Mouse (Mus musculus) heart, embryonic 14.5 days (tissue): ENCODE data around the gene Arvcf. TPM values are rescaled to one million over a fixed set of nuclear protein-coding genes. Genes with fewer than 3 reads are reported as not detected.

Source experiments
- ATAC-seq: fragments of 200-750 bp; cut with Nextera tagmentation; 2 replicates; pipeline ENCODE4 v1.8.0; 2017; ENCODE audit warnings: low read depth, moderate TSS enrichment; ENCODE audit not compliant: insufficient number of reproducible peaks, insufficient read depth, low FRiP score
- H3K27ac ChIP-seq, 2 experiments: fragments of 200-500 bp in 1 of 2; fragments of 300-500 bp in 1 of 2; sonication (generic) in 1 of 2; replicated peaks in 1 of 2; 2 replicates each; pipeline ENCODE4 v1.5.1; 2012 to 2014; ENCODE audit warnings: low read depth in 2 of 2, low read length in 2 of 2, control low read depth in 1 of 2, mild to moderate bottlenecking in 1 of 2, mixed read lengths in 1 of 2; ENCODE audit not compliant: control insufficient read depth in 1 of 2, insufficient read depth in 1 of 2
- H3K27me3 ChIP-seq: fragments of 300-500 bp; sonication (generic); 2 replicates; pipeline ENCODE4 v1.6.1; 2014; ENCODE audit warnings: mild to moderate bottlenecking, low read length, control low read depth; ENCODE audit not compliant: control insufficient read depth, insufficient read depth
- H3K36me3 ChIP-seq: fragments of 300-500 bp; sonication (generic); 2 replicates; pipeline ENCODE4 v1.6.1; 2014; ENCODE audit warnings: mild to moderate bottlenecking, control low read depth, low read length, mixed read lengths; ENCODE audit not compliant: control insufficient read depth, insufficient read depth
- H3K4me1 ChIP-seq, 2 experiments: fragments of 200-500 bp in 1 of 2; fragments of 300-500 bp in 1 of 2; sonication (generic) in 1 of 2; 2 replicates each; pipeline ENCODE4 v1.6.1; 2012 to 2014; ENCODE audit warnings: low read length in 2 of 2, control low read depth in 1 of 2, mixed read lengths in 1 of 2; ENCODE audit not compliant: control insufficient read depth in 2 of 2, insufficient read depth in 2 of 2
- H3K4me2 ChIP-seq: fragments of 300-500 bp; sonication (generic); 2 replicates; pipeline ENCODE4 v1.6.1; 2014; ENCODE audit warnings: mild to moderate bottlenecking, low read length
- H3K4me3 ChIP-seq, 2 experiments: fragments of 200-500 bp in 1 of 2; fragments of 300-500 bp in 1 of 2; sonication (generic) in 1 of 2; 2 replicates each; pipeline ENCODE4 v1.5.1; 2012 to 2014; ENCODE audit warnings: low read length in 2 of 2, mild to moderate bottlenecking in 2 of 2, control low read depth in 1 of 2, low read depth in 1 of 2, moderate library complexity in 1 of 2; ENCODE audit not compliant: control insufficient read depth in 1 of 2, insufficient read depth in 1 of 2
- H3K9ac ChIP-seq: fragments of 300-500 bp; sonication (generic); 2 replicates; pipeline ENCODE4 v1.6.1; 2014; ENCODE audit warnings: mild to moderate bottlenecking, low read length
- H3K9me3 ChIP-seq: fragments of 300-500 bp; sonication (generic); 2 replicates; pipeline ENCODE4 v1.6.1; 2016; ENCODE audit warnings: low read length, control low read depth; ENCODE audit not compliant: control insufficient read depth
- WGBS: fragments of 180-500 bp; shearing (Covaris S2); extraction: QIAGEN DNeasy Blood & Tissue Kit; methylation state at CpG from one replicate; pipeline ENCODE4 v1.1.7; 2014; 5-methylcytosine and 5-hydroxymethylcytosine counted together
- polyA plus RNA-seq: library from polyadenylated mRNA; unstranded; fragments of >200 nt; fragmentation: Nextera tagmentation; extraction: Ambion mirVana; gene quantifications from 2 replicates; pipeline ENCODE4 v1.2.1, GENCODE M21; 2014

The Arvcf gene
- polyA plus RNA-seq, 1 experiment from 2014 or later, result 32.3 TPM

GRCm38 (mm10) chr16:18447243-18447642, 99.3 kb downstream of the Arvcf start:
- no peaks in the 10 kb centered on the region for H3K9me3 ChIP-seq
- peaks cover 4 to 10% of the 10 kb centered on the region in 2 experiments; a peak in 3 of 4 replicates for H3K4me1 ChIP-seq
- H3K4me2 ChIP-seq, result no peak overlapping the region
- H3K27ac ChIP-seq, result no peak overlapping the region
- H3K9ac ChIP-seq, result no peak overlapping the region
- peaks cover 36% of the 10 kb centered on the region; the same call in 1 of the 2 replicates for H3K36me3 ChIP-seq
- H3K27me3 ChIP-seq, result no peaks in the 10 kb centered on the region
- no peak for ATAC-seq
- no peak overlapping the region for H3K4me3 ChIP-seq

GRCm38 (mm10) chr16:18448104-18448503, 100.1 kb downstream of the Arvcf start:
- ATAC-seq, result no peak
- Histone ChIP-seq H3K4me2 (no peak overlapping the region), H3K9ac (no peak overlapping the region), H3K27me3 (no peaks in the 10 kb centered on the region), H3K4me1 (peaks cover 4 to 9% of the 10 kb centered on the region in 2 experiments; a peak in 3 of 4 replicates), H3K36me3 (peaks cover 28% of the 10 kb centered on the region; the same call in 1 of the 2 replicates), H3K9me3 (no peaks in the 10 kb centered on the region), H3K27ac (no peak overlapping the region), H3K4me3 (no peak overlapping the region)
- WGBS, result 74% methylated on average over 6 of the region's 6 CpGs

GRCm38 (mm10) chr16:18449005-18449404, 101.0 kb downstream of the Arvcf start:
- 79% methylated on average over 4 of the region's 4 CpGs for WGBS
- H3K4me2 ChIP-seq, result no peak overlapping the region
- no peak overlapping the region for H3K9ac ChIP-seq
- H3K9me3 ChIP-seq, result no peaks in the 10 kb centered on the region
- peaks cover 4 to 6% of the 10 kb centered on the region in 2 experiments; a peak in 2 of 4 replicates for H3K4me1 ChIP-seq
- H3K4me3 ChIP-seq, result no peak overlapping the region
- H3K27ac ChIP-seq, result no peak overlapping the region
- ATAC-seq, result no peak
- no peaks in the 10 kb centered on the region for H3K27me3 ChIP-seq
- H3K36me3 ChIP-seq, result peaks cover 25% of the 10 kb centered on the region; the same call in 1 of the 2 replicates

- H3K4me1 ChIP-seq, result peaks cover 4 to 6% of the 10 kb centered on the region in 2 experiments; a peak in 2 of 4 replicates
- H3K4me2 ChIP-seq, result no peak overlapping the region
- H3K9me3 ChIP-seq, result no peaks in the 10 kb centered on the region
- peaks cover 10% of the 10 kb centered on the region; the same call in 1 of the 2 replicates for H3K36me3 ChIP-seq
- no peak overlapping the region for H3K27ac ChIP-seq
- WGBS, result 66% methylated on average over 9 of the region's 9 CpGs
- no peak for ATAC-seq
- H3K9ac ChIP-seq, result no peak overlapping the region
- no peak overlapping the region for H3K4me3 ChIP-seq
- no peaks in the 10 kb centered on the region for H3K27me3 ChIP-seq
Observed at GRCm38 (mm10) chr16:18451486-18452181, 103.7 kb downstream of the Arvcf start.

- Histone ChIP-seq H3K9ac (no peak overlapping the region), H3K4me2 (no peak overlapping the region), H3K9me3 (no peaks in the 10 kb centered on the region), H3K36me3 (peaks cover 16% of the 10 kb centered on the region), H3K4me1 (peaks cover 4 to 6% of the 10 kb centered on the region in 2 experiments; a peak in 2 of 4 replicates), H3K27me3 (no peaks in the 10 kb centered on the region), H3K27ac (no peak overlapping the region), H3K4me3 (no peak overlapping the region)
- 85% methylated on average over 8 of the region's 8 CpGs for WGBS
- no peak for ATAC-seq
Observed at GRCm38 (mm10) chr16:18452361-18452862, 104.4 kb downstream of the Arvcf start.

- H3K27me3 ChIP-seq, result peaks cover 3% of the 10 kb centered on the region; the same call in 1 of the 2 replicates
- no peak for ATAC-seq
- no peak overlapping the region for H3K27ac ChIP-seq
- H3K4me3 ChIP-seq, result no peak overlapping the region
- H3K36me3 ChIP-seq, result peaks cover 16% of the 10 kb centered on the region
- whole genome bisulfite sequencing, result 63% methylated on average over 5 of the region's 5 CpGs
- peaks cover 4 to 6% of the 10 kb centered on the region in 2 experiments; a peak in 2 of 4 replicates for H3K4me1 ChIP-seq
- H3K4me2 ChIP-seq, result no peak overlapping the region
- H3K9me3 ChIP-seq, result no peaks in the 10 kb centered on the region
- no peak overlapping the region for H3K9ac ChIP-seq
Observed at GRCm38 (mm10) chr16:18453846-18454245, 105.9 kb downstream of the Arvcf start.

GRCm38 (mm10) chr16:18455407-18455806, 107.4 kb downstream of the Arvcf start:
- WGBS, result 77% methylated on average over 6 of the region's 6 CpGs
- no peak for ATAC-seq
- no peak overlapping the region for H3K9ac ChIP-seq
- H3K36me3 ChIP-seq, result peaks cover 12% of the 10 kb centered on the region
- peaks cover 3% of the 10 kb centered on the region; the same call in 1 of the 2 replicates for H3K27me3 ChIP-seq
- H3K4me2 ChIP-seq, result no peak overlapping the region
- no peaks in the 10 kb centered on the region for H3K9me3 ChIP-seq
- no peak overlapping the region for H3K4me3 ChIP-seq
- H3K4me1 ChIP-seq, result peaks cover 15 to 17% of the 10 kb centered on the region in 2 experiments; a peak in 3 of 4 replicates
- H3K27ac ChIP-seq, result no peak overlapping the region
